Mouse (Mus musculus) inflammation-experienced regulatory T-cells, adult 6 months (primary cell): ENCODE data around the gene Slc41a3. TPM values are rescaled to one million over a fixed set of nuclear protein-coding genes. Genes with fewer than 3 reads are reported as not detected.
A peak's percentile ranks its signal among the peaks of the same experiment; 100 is the strongest.

Source experiments
- ATAC-seq: one replicate; pipeline ENCODE4 v1.8.0; 2017
- polyA plus RNA-seq, 3 experiments: library from polyadenylated mRNA; unstranded; fragments of 100-300 nt; shearing (Covaris generic); gene quantifications; one replicate each; pipeline ENCODE4 v1.2.1; 2017

Slc41a3 gene
- polyA plus RNA-seq, 3 experiments from 2014 or later, result 2.8 to 5.6 (median 3.1) TPM

DNA sequence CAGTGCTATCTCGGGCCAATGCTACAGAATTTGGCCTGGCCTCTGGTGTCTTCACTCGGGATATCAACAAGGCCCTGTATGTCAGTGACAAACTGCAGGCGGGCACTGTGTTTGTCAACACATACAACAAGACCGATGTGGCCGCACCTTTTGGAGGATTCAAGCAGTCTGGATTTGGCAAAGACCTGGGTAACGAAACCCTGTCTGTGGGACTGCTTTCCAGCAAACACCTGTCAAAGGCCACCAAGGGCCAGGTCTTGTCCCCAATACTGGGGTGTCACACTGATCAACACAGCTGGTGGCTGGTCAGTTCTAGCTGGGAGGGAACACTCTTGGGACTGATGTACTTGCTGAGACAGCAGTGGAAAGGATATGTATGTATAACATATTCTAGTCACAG lies 6.3 kb upstream of the Slc41a3 start:
- no peak for ATAC-seq

DNA sequence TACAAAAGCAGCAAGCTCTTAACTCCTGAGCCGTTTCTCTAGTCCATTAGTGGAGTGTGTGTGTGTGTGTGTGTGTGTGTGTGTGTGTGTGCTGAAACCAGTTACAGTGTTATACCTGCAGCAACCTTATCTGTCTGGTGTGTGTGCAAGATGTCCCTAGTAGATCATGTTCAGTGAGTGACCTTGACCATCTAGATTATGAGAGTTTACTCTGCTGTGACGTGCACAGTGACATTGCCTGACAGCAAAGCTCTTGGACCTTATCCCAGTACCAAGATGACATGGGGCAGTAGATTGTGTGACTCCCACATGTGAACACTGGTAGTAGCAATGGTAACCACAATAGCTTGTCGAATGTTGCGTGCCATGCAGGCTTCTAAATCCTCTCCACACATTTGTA lies 4.2 kb upstream of the Slc41a3 start:
- no peak for ATAC-seq

DNA sequence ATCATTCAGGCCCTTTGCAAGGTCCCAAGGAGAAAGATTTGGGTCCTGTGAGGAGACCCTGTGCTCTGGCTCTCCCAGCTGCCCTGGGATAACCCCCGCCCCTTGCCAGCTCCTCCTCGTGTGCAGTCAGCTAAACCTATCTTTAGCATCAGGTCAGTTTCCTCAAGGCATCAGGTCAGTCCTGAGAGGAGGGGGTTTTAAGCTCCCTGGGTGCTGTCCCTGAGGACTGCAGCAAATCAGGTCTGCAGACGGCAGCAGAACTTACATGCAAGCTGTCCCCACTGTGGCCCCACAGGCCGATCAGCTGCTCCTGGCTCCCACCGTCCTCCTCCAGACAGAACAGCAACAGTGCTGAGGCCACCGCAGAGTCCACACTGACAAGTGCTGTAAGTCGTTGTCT lies 2.8 kb upstream of the Slc41a3 start:
- ATAC-seq, result no peak

DNA sequence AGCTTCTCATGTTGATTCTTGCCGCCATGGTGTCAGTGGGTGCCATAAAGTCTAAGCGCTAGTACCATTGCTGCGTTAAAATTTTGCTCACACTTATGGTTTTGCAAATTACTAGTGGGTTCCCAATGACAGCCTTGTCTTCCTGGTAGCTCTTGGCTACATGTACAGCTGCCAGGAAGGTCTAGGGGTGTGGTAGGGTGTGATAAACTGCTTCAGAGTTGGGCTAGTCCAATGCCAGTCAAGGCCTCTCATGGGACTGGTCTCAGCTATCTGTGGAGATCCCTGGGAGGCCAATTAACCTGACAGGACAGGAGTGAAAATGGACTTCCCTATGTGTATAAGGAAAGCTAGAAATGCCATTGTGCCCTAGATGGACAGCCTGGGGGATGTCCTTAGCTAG lies 2.2 kb upstream of the Slc41a3 start:
- ATAC-seq, result no peak

DNA sequence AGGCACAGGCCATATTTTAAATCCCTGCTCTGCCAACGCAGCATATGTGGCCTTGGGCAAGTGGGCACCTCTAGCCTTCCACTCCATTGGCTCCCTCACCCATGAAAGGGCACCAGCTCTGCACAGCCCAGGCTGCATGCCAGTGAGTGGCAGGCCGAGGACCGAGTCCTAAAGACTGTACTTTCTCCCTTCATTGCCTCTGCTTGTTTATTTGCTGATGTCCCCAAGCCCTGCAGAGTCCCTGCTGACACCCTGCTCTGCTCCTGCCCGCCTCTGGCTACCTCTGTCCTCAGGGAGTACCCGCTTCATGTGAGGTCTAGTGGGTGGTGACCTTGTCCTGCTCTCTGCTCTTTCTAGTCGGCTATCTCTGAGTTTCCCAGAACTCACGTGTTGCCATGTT lies 1.4 kb upstream of the Slc41a3 start:
- ATAC-seq, result no peak

DNA sequence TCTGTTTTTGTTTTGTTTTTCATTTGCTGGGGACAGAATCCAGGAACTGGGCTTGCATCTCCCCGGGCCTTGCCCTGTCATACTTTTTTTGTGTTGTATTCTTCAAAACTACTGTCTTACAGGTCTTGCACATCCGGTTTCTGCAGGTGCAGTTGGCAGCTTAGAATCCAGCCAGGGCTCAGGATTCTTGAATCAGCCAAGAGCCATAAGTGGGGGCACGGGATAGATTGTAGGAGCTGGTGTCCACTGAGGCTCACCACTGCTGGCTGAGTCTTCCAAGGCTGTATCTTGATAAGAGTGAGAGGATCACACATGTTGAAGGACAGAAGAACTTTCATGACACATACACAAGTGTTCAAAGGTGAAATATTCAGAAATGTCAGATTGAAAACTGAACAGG lies 395 bp upstream of the Slc41a3 start:
- no peak for ATAC-seq

DNA sequence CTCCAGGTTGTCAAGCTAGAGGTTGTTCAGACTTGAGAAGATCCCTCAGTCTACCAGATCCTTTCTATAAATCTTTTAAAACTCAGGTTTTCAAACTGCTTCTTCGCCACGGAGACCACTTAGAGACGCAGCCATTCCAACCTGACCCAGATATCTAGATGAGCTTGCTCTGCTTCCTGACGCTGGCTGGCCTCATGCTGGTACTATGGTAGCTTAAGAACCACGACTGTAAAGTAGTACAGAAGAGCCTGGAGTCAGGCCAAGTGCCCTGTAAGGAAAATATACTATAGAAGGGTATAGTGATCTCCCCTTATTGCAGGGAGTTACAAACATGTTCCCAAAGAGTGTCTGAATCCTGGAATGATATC lies 757 bp downstream of the Slc41a3 start:
- no peak for ATAC-seq

DNA sequence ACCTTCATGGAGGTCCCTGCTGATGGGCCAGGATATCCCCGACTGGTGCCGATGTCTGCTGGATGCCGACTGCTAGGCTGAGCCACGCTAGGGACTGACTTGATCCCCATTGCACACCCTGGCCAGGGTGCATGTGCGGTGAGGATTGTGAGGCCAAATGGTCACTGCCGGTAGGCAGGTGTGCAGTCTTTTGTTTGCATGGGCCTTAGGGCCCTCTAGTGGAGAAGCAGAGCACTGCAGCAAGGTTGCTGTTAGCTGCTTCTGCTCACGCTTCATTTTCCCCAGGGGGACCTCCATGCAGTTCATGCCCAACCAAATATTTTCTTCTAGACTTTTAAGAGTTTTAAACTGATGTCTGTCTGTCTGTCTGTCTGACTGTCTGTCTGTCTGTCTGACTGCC lies 2.0 kb downstream of the Slc41a3 start:
- peak; percentile 57 for ATAC-seq

DNA sequence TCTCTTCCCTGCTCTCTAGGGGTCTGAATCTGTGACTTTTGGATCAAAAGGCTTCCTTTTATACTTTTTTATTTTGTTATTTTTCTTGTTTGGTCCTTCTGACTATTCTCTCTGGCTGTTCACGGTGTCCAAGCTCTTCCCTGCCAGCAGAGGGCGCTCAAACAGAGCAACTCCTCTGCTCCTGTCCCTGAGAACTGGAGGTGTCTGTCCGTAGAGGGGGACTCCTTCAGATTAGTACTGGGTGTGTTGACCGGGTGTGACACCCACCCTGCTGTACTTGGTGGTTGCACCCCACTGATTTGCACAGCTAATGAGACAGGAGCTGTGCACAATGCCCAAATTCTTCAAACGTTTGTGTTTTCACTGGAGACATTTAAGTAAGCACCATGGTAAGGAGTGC lies 2.7 kb downstream of the Slc41a3 start:
- peak; percentile 48 for ATAC-seq

DNA sequence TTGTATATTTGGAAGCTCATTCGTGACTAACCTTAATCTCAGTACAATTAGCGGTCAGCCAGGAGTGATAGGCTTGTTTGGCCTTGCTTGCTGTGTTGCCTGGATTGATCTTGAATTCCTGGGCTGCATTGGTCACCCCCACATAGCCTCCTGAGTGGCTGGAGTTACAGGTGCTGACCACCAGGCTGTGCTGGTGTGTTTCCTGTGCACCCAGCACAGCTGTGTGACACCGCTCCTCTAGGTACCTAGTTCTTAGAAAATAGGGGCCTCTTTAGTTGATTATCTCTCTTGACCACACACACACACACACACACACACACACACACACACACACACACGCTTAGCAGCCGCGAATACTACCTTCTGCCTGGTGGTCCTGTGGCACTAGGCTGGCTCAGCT lies 3.7 kb downstream of the Slc41a3 start:
- ATAC-seq, result no peak

DNA sequence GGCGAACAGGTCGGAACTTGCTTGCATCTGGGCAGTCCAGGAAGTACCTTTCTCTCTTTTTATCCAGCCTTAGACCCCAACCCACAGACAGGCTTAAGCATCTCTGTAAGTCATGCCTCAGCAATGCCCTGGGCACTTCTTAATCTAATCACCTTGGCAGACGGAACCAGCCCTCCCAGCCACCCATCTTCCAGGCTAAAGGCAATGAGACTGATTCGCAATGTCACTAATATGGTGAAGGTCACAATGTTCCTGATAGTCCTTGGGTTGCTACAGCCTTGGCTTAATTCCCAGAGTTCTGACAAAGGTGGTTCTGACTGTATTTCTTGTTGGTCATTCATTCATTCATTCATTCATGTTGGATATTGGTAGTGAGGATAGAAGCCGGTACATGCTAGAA lies 5.7 kb downstream of the Slc41a3 start:
- ATAC-seq, result no peak

DNA sequence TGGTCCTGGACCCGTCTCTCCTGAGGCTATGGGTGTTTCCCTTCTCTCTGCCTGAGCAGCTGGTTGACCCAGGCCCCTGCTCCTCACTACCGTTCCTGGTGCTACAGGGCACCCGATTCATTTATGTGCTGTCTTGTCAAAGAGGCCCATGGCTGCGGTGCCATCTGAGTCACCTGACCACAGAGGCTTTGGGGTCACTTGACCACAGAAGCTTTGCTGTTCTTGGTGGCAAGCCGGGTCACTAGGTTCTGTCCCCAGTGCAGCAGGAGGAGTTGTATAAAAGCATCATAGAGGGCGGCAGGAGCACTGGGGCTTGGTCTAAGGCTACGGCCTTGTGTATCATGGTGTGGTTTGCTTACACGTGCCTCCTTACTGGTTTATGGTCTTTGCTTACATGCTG lies 8.8 kb downstream of the Slc41a3 start:
- no peak for ATAC-seq

DNA sequence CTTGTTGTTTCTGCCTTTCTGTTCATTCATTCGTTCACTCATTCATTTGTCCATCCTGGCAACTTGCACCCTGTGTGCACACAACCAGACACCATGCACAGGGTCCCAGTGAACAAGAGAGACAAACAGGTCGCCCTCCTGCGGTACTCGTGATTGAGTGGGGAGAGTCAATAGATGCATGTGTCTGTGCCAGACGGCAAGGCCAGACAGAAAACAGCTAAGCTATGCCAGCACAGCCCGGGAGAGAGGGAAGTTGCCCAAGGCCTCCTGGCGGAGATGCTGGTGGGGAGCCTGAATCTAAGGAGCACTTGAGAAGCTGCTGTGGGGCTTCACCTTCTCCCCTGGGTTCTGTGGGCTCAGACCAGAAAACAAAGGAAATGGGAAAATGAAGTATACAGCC lies 10.8 kb downstream of the Slc41a3 start:
- no peak for ATAC-seq

DNA sequence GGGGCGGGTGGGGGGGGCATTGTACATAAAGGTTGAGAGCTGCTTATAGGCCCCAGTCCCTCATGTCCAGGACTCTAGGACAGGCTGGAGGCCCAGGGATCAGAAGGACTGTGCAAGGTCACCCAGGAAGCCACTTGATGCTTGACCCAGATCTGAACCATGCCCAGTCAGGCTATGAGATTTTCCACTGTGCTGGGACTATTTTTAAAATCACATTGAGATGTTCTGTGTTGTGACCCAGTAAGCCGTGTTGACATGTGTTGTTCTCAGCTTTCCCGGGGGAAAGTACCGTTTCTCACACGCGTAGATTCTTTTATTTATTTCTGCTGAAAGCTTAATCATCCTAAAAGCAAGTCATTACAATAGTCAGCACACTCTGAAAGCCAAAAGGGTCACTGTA lies 11.5 kb downstream of the Slc41a3 start:
- peak; percentile 39 for ATAC-seq

DNA sequence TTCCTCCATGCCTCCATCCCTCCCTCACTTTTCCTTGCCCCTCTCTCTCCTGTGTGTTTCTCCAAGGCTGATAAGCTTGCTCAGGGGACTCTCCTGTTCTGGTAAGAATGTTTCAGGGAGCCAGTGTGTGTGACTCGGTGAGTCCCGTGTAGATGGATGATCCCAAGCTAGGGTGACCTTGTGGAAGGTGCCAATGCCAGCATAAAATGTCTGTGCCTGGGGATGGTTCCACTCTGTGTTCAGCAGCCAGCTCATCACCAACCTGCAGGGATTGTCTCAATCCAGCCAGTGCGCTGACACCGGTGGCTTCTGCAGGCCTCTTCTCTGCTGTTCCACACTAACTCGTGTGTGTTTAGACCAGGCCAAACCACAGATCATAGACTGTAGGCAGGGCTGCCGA lies 12.0 kb downstream of the Slc41a3 start:
- ATAC-seq, result no peak

DNA sequence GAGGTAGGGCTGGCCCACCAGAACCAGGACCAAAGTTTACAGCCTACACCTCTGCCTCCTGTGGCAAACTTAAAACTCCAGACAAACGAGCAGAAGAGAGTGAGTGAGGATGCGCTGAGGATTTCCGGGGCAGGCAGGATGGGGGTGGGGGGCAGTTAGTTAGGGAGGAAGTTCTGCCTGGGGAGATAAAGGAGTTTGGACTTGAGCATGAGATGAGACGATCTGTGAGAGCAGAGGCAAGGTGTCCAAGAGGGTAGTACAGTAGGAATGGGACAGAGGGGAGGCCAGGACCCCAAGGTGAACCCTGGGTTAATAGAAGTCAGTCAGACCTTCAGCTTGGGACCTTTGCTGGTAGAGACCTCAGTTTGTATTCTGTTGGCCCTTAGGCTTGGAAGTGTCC lies 13.7 kb downstream of the Slc41a3 start:
- ATAC-seq, result peak; percentile 73

DNA sequence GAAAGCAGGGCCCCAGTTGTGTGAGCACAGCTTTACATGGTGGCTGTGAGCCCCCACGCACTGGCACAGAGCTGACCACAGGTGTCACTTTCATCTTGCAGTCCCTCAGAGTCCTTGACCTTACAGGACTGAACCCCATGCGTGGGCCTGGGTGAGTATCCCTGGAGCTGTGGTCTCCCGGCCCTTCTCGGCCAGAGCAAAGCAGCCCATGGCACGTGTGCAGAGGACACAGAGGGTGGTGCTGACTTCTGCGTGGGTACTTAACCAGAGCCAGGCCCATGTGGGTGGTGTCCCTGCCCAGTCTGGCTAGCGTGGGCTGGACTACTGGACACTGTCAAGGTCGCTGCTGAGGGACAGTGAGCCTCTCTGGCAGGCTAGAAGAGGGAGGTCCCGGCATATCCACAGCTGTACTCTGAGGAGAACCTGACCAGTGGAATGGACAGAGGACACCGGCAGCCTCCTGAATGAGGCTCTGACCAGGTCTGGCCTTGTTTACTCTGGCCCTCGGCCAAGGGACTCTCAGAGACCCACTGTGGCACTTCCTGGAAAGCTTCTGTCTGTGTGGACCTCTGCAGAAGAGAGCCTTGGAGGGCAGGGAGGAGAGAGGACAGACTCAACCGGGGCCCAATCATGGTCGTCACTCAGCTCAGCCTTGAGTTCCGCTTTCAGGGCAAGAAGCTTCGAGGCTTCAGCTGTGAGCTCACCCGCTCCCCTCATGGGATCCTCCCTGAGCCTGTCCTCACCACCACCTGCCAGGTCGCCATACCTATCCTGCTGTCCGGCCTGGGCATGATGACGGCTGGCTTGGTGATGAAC lies 14.5 kb downstream of the Slc41a3 start:
- no peak for ATAC-seq

DNA sequence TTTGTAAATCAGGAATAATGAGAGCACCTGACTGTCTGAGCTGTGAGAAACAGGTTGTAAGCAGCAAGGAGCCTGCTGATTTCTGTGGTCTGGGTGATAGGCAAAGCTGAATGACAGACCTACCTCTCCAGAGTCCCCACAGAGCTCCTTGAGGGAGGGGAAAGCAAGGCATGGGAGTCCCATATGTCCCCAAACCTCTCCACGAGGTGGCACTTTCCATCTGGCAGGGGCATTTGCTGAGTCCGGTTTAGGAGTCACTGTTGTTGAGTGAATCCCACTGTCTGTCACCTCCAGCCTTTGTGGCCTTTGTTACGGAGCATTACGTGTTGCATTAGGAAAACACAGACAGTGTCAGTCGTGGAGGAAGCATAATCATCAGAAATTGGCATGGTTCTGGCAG lies 15.4 kb downstream of the Slc41a3 start:
- no peak for ATAC-seq

DNA sequence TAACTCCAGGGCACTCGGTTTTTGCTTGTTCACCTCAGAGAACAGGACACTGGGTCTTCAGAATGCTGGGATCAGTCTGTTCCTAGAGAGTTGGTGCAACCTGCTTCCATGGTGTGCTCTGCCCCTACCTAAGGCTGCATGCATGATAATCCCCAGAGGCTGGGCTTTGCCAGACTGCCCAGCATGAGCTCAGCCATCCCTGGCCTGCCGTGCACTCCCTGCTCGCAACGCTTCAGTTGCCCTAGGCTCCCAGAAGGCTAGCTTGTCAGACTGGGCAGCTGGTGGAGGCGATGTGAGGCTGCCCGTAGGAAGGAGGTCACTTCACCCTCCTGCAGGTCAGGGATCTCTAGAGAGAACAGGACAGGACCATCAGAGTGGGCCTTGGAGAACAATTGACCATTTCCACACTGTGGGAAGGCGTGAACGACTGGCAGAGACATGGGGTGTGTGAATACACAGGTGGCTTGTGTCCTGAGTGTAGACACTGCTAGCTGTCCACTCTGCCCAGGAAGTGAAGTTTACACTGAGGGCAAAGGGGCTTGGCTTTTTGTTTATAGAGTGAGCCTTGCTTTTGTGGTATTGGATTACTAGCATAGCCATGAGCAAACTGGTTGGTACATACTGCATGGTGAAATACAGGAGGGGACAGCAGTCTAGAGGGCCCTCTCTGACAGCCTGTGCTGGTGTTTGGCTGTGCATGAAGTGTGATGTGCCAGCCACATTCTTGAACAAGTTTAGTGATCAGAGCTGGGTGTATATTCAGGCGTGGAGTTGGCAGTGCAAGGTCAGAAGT lies 16.5 kb downstream of the Slc41a3 start:
- no peak for ATAC-seq

DNA sequence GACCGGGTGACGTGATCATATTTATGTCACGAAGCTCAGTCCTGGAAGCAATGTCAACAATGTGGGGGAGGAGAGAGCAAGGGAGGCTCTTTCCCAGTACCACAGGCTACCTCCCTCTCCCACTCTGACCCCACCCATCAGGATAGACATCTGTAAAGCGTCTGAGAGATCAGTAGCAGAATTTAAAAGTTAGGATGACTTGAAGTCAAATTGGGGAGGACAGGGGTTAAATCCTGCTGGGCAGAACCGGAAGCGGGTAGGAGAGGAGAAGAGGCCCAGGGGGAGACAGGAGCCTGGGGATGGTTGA lies 17.0 kb downstream of the Slc41a3 start:
- ATAC-seq, result no peak

DNA sequence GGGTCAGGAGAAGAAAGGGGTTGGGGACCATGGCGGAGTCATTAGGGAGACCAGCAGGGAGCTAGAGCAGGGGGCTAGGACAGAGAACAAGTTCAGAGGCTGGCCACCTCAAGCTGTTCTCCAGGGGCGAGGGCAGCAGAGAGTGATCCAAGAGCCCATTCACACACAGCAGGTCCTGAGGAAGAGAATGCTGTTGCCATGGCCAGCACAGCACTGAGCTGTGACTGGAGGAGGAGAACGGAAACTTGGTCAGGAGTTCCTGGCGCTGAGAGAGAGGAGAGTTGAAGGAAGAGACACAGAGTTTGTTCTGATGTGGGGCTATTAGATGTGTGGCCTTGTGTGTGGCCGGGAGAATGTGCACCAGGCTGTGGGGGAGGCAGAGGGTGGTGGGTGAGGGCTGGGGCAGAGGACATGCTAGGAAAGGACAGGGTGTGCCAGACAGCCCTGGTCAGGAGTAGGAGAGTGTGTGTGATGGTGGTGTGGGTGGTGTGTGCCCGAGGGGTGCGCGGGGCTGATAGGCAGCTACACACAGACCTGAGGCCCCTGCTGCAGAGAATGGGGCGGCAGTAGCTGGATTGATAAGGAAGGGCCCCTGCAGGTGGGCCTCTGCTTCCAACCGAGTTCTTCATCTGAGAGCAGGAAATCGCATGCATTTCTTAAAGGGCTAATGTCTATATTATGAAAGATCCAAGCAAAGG lies 18.4 kb downstream of the Slc41a3 start:
- ATAC-seq, result no peak

DNA sequence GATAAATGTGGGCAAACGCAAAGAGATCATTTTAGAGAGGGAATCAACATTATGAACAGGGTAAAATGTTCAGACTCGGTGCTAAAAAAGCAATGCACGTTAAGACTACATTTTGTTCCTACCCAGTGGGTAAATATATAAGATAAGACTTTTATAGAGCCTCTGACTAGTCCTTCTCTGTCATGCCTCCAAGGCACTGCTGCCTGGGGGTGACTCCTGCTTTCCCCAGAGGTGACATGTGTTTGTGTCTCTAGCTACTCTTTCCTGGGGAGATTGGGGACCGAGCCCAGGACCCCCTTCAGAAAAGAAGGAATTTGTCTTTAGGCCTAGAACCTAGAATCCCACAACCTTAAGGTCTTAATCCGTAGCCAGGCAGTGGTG lies 18.9 kb downstream of the Slc41a3 start:
- no peak for ATAC-seq

DNA sequence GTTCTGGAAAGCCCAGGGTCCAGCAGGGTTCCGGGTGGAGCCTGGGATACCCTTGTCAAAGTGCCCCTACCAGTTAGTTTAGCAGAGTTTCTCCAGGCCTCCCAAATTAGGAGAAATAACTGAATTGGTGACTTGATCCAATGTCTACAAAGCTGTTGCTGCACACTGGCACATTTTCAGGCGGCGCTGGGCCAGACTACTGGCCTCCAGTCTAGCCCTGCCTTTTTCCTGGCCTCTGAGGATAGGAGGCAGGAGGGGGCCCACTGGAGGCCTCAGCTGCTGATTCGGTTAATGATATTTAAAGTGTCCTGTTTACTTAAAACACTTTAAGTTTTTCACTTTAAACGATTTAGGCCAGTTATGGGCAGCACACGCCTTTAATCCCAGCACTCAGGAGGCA lies 19.7 kb downstream of the Slc41a3 start:
- no peak for ATAC-seq

DNA sequence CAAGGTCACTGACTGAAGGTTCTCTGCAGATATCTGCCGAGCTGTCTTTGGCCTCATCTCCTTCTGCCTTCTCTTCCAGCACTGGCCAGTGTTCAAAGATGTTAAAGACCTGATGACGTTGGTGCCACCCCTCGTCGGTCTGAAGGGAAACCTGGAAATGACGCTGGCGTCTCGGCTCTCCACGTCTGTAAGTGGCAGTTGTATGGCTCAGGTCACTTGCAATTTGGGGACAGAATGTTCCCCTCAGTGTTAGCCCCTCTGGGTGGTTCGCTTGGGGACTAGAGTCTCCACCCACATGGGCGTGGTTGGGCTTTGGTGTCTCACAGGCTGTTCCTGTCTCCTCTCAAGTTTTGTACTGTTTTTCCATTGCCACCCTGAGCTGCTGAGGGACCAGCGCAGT lies 20.2 kb downstream of the Slc41a3 start:
- no peak for ATAC-seq
